Mouse (Mus musculus): ENCODE measurements around the gene Ptprn2.
A peak's percentile ranks its signal among the peaks of the same experiment; 100 is the strongest.
"Not testable (repeated sequence)": the region's sequence is repeated elsewhere in the genome, so short reads cannot be mapped to it uniquely, and the experiment has no call there.

Ptprn2 gene

GRCm38 (mm10) chr12:116513788-116514187 is 28.3 kb downstream of the Ptprn2 start:
- DNase-seq (ENCODE audit: low read depth, low spot score): not testable (repeated sequence)

- no peak for DNase-seq (ENCODE audit: low read depth, low spot score)
Observed at GRCm38 (mm10) chr12:116515824-116516223, 30.3 kb downstream of the Ptprn2 start.

- DNase-seq (ENCODE audit: low read depth, low spot score): no peak
Observed at GRCm38 (mm10) chr12:116528861-116529260, 43.3 kb downstream of the Ptprn2 start.

GRCm38 (mm10) chr12:116533281-116533680 is 47.8 kb downstream of the Ptprn2 start:
- DNase-seq (ENCODE audit: low read depth, low spot score): no peak

- DNase-seq (ENCODE audit: low read depth, low spot score): no peak
Observed at GRCm38 (mm10) chr12:116539305-116539704, 53.8 kb downstream of the Ptprn2 start.

- DNase-seq (ENCODE audit: low read depth, low spot score): no peak
Observed at GRCm38 (mm10) chr12:116540608-116541007, 55.1 kb downstream of the Ptprn2 start.

GRCm38 (mm10) chr12:116550031-116550430 is 64.5 kb downstream of the Ptprn2 start:
- DNase-seq (ENCODE audit: low read depth, low spot score): no peak

GRCm38 (mm10) chr12:116551516-116551915 is 66.0 kb downstream of the Ptprn2 start:
- DNase-seq (ENCODE audit: low read depth, low spot score): no peak

- DNase-seq (ENCODE audit: low read depth, low spot score): no peak
Observed at GRCm38 (mm10) chr12:116552306-116552705, 66.8 kb downstream of the Ptprn2 start.

GRCm38 (mm10) chr12:116553361-116553760 is 67.8 kb downstream of the Ptprn2 start:
- DNase-seq (ENCODE audit: low read depth, low spot score): no peak

- DNase-seq (ENCODE audit: low read depth, low spot score): no peak
Observed at GRCm38 (mm10) chr12:116555964-116556363, 70.4 kb downstream of the Ptprn2 start.

GRCm38 (mm10) chr12:116564441-116564840 is 78.9 kb downstream of the Ptprn2 start:
- DNase-seq (ENCODE audit: low read depth, low spot score): no peak

GRCm38 (mm10) chr12:116566672-116567071 is 81.2 kb downstream of the Ptprn2 start:
- no peak for DNase-seq (ENCODE audit: low read depth, low spot score)

GRCm38 (mm10) chr12:116567170-116567569 is 81.7 kb downstream of the Ptprn2 start:
- DNase-seq (ENCODE audit: low read depth, low spot score): no peak

GRCm38 (mm10) chr12:116569568-116569967 is 84.0 kb downstream of the Ptprn2 start:
- DNase-seq (ENCODE audit: low read depth, low spot score): no peak

- DNase-seq (ENCODE audit: low read depth, low spot score): no peak
Observed at GRCm38 (mm10) chr12:116574102-116574501, 88.6 kb downstream of the Ptprn2 start.

GRCm38 (mm10) chr12:116574720-116575119 is 89.2 kb downstream of the Ptprn2 start:
- DNase-seq (ENCODE audit: low read depth, low spot score): no peak

GRCm38 (mm10) chr12:116577917-116578316 is 92.4 kb downstream of the Ptprn2 start:
- DNase-seq (ENCODE audit: low read depth, low spot score): not testable (repeated sequence)

- DNase-seq (ENCODE audit: low read depth, low spot score): no peak
Observed at GRCm38 (mm10) chr12:116580827-116581544, 95.5 kb downstream of the Ptprn2 start.

- peak; percentile 24 for DNase-seq (ENCODE audit: low read depth, low spot score)
Observed at GRCm38 (mm10) chr12:116581864-116582263, 96.3 kb downstream of the Ptprn2 start.

GRCm38 (mm10) chr12:116582829-116583228 is 97.3 kb downstream of the Ptprn2 start:
- DNase-seq (ENCODE audit: low read depth, low spot score): no peak

- peak; percentile 34 for DNase-seq (ENCODE audit: low read depth, low spot score)
Observed at GRCm38 (mm10) chr12:116585001-116585400, 99.5 kb downstream of the Ptprn2 start.

GRCm38 (mm10) chr12:116586167-116586566 is 100.6 kb downstream of the Ptprn2 start:
- no peak for DNase-seq (ENCODE audit: low read depth, low spot score)

GRCm38 (mm10) chr12:116587548-116587947 is 102.0 kb downstream of the Ptprn2 start:
- DNase-seq (ENCODE audit: low read depth, low spot score): no peak

Measured in forelimb bud, embryonic 11.5 days (tissue).